Mouse (Mus musculus): ENCODE measurements around the gene Ppm1a.

DNA sequence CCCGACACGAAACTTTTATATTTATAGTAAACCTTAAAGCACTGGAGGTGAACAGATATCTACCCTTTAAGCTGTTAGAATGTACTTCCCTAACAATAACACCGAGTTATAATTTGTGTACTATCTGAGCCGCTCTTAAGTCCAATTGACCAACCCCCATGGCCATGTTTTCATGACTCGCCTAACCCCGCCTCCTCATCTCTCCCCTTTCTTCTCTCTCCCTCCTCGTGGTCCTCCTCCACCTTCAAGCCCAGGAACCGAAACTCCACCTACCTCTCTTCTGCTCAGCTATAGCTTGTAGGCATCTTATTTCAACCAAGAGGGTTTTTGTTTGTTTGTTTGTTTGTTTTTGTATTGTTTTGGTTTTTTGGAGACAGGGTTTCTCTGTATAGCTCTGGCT lies 30.2 kb upstream of the Ppm1a start:
- TF ChIP-seq CTCF (IDR thresholded peaks at IDR 0.05; ENCODE audit: low read depth, low read length) (no peak), POLR2A (IDR thresholded peaks at IDR 0.05; ENCODE audit: extremely low read depth, insufficient read depth, low read length) (no peak)
